Mouse (Mus musculus) ES-Bruce4 (cell line): ENCODE measurements around the gene Serping1.

ENCODE experiments used
- CTCF ChIP-seq: IDR thresholded peaks from one replicate; pipeline ENCODE4 v1.8.1; 2011; ENCODE audit warnings: low read depth, low read length
- POLR2A ChIP-seq: IDR thresholded peaks from one replicate; pipeline ENCODE4 v1.8.1; 2011; ENCODE audit warnings: low read length; ENCODE audit not compliant: insufficient read depth

GRCm38 (mm10) chr2:84721182-84721581, 54.1 kb downstream of the Serping1 start:
- TF ChIP-seq POLR2A (no peak), CTCF (no peak)
